Mouse (Mus musculus) liver, embryonic 13.5 days (tissue): ENCODE results near the gene Plcg1. TPM values are rescaled to one million over a fixed set of nuclear protein-coding genes. Genes with fewer than 3 reads are reported as not detected.
A peak's percentile ranks its signal among the peaks of the same experiment; 100 is the strongest.

Experiments
- ATAC-seq: fragments of 200-750 bp; cut with Nextera tagmentation; 2 replicates; pipeline ENCODE4 v1.8.0; 2017; ENCODE audit warnings: low read depth, mild to moderate bottlenecking, moderate number of reproducible peaks, moderate library complexity
- DNase-seq: peaks from one replicate; pipeline ENCODE4 v3.0.0; 2022
- H3K27ac ChIP-seq: fragments of 300-500 bp; sonication (generic); 2 replicates; pipeline ENCODE4 v1.5.1; 2015; ENCODE audit warnings: moderate library complexity, mild to moderate bottlenecking, inconsistent platforms
- H3K27me3 ChIP-seq: fragments of 300-500 bp; sonication (generic); 2 replicates; pipeline ENCODE4 v1.6.1; 2015; ENCODE audit warnings: mild to moderate bottlenecking, inconsistent platforms
- H3K36me3 ChIP-seq: fragments of 300-500 bp; sonication (generic); 2 replicates; pipeline ENCODE4 v1.6.1; 2015; ENCODE audit warnings: mild to moderate bottlenecking, inconsistent platforms
- H3K4me1 ChIP-seq: fragments of 300-500 bp; sonication (generic); replicated peaks from 2 replicates; pipeline ENCODE4 v1.6.1; 2015; ENCODE audit warnings: inconsistent platforms
- H3K4me2 ChIP-seq: fragments of 300-500 bp; sonication (generic); 2 replicates; pipeline ENCODE4 v1.6.1; 2015; ENCODE audit warnings: inconsistent platforms, mild to moderate bottlenecking, moderate library complexity
- H3K4me3 ChIP-seq: fragments of 300-500 bp; sonication (generic); replicated peaks from 2 replicates; pipeline ENCODE4 v1.5.1; 2015; ENCODE audit warnings: mild to moderate bottlenecking, inconsistent platforms
- H3K9ac ChIP-seq: fragments of 300-500 bp; sonication (generic); 2 replicates; pipeline ENCODE4 v1.6.1; 2015; ENCODE audit warnings: mild to moderate bottlenecking, inconsistent platforms
- H3K9me3 ChIP-seq: fragments of 300-500 bp; sonication (generic); replicated peaks from 2 replicates; pipeline ENCODE4 v1.6.1; 2016; ENCODE audit warnings: inconsistent platforms
- WGBS: fragments of 180-500 bp; shearing (Covaris S2); methylation state at CpG from one replicate; pipeline ENCODE4 v1.1.7; 2015; ENCODE audit not compliant: insufficient replicate concordance; 5-methylcytosine and 5-hydroxymethylcytosine counted together
- polyA plus RNA-seq: library from polyadenylated mRNA; unstranded; fragments of >200 nt; fragmentation: Nextera tagmentation; extraction: Ambion mirVana; gene quantifications from 2 replicates; pipeline ENCODE4 v1.2.1, GENCODE M21; 2015

The Plcg1 gene
- polyA plus RNA-seq, 1 experiment from 2014 or later = 5.2 TPM

DNA sequence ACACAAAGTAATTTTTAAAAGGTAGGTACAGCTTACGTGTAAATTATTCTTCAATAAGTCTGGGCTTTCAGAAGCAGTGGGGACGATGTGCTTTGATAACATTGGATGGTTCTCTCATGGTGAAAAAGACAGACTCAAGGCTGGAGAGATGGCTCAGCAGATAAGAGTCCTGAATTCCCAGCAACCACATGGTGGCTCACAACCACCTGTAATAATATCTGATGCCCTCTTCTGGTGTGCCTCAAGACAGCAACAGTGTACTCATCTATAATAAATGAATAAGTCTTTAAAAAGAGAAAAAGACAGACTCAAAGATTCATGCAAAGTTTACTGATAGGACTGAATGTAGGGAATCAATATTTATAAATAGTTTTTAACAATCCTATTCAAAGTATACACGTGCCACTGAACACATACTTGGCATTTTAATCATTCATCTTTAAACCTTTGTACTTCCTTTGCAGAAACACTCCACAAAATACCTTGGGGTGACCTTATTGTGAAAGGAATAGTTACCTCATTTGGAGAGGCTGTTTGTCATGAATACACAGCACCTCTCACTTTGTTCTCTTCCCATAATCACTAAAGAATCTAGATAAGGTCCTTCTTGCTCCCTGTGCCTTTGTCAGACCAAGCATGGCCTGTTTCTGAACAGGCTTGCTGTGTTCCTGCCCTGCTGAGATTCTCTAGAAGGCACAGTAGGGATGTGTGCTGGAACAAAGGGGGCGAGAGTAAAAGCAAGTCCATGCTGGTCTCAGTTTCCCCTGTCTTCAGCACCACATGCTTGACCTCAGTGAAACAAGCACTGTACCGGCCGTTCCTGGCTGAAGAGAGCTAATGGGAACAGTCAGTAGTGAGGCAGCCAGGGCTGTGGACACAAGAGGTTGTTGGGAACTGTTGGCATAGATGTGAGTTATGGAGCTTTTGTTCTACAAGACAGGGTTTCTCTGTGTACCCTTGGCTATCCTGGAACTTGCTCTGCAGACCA is 4.9 kb upstream of the Plcg1 start:
- no peak overlapping the region for H3K9ac ChIP-seq
- H3K27ac ChIP-seq = no peak overlapping the region
- no peak overlapping the region for H3K4me2 ChIP-seq
- WGBS = 80% methylated on average over 6 of the region's 6 CpGs
- no peaks in the 10 kb centered on the region for H3K9me3 ChIP-seq
- no peak overlapping the region for H3K4me3 ChIP-seq
- peaks cover 15% of the 10 kb centered on the region for H3K4me1 ChIP-seq
- H3K36me3 ChIP-seq = peaks cover 33% of the 10 kb centered on the region
- no peak for ATAC-seq
- peaks cover 14% of the 10 kb centered on the region for H3K27me3 ChIP-seq
- no peak for DNase-seq

DNA sequence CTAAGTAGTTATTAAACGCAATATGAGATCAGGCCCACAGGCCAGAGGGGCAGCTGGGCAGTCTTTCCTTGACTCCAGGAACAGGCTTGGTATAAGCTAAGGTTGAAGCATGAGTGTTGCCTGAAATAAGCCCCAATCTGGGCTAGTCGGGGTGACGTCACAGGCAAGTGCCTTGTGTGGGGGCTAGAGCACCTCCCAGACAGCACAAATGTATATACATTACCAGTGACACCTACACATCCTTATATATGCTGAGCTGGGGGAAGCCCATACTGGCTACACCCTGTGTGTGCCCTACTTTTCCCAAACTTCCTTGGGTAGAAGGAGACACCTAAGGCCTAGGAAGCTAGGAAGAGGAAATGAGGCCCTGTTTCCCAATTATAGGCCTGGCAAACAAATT is 2.1 kb upstream of the Plcg1 start:
- Histone ChIP-seq H3K27me3 (peaks cover 37% of the 10 kb centered on the region), H3K9ac (no peak overlapping the region), H3K4me3 (no peak overlapping the region), H3K4me2 (no peak overlapping the region), H3K9me3 (no peaks in the 10 kb centered on the region), H3K27ac (no peak overlapping the region), H3K36me3 (peaks cover 7% of the 10 kb centered on the region), H3K4me1 (peaks cover 39% of the 10 kb centered on the region)
- no peak for DNase-seq
- 72% methylated on average over 3 of the region's 3 CpGs for WGBS
- ATAC-seq = no peak

DNA sequence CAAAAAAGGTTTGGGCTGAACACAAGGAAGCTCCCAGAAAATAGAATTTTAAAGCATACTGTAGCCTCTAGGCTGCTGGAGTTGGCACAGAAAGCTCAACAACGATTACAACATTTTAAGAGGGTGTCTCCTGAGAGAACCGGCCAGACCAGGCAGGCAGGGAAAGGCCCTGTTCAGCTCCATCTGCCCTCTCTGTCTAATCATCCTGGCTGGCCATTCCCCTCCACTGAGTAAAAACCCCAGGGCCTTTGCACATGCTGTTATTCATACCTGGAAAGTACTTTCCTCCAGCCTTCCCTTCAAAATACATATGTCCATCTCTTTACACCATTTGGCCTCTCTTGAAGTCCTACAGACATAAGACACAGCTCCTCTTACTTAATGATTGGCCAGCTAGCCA is 1.7 kb upstream of the Plcg1 start:
- DNase-seq (no peak), ATAC-seq (no peak)
- H3K36me3 ChIP-seq = peaks cover 3% of the 10 kb centered on the region
- H3K4me3 ChIP-seq = no peak overlapping the region
- peaks cover 37% of the 10 kb centered on the region for H3K27me3 ChIP-seq
- H3K4me1 ChIP-seq = peaks cover 42% of the 10 kb centered on the region
- H3K9ac ChIP-seq = no peak overlapping the region
- no peaks in the 10 kb centered on the region for H3K9me3 ChIP-seq
- WGBS = 71% methylated on average over 2 of the region's 2 CpGs
- H3K27ac ChIP-seq = no peak overlapping the region
- H3K4me2 ChIP-seq = no peak overlapping the region

DNA sequence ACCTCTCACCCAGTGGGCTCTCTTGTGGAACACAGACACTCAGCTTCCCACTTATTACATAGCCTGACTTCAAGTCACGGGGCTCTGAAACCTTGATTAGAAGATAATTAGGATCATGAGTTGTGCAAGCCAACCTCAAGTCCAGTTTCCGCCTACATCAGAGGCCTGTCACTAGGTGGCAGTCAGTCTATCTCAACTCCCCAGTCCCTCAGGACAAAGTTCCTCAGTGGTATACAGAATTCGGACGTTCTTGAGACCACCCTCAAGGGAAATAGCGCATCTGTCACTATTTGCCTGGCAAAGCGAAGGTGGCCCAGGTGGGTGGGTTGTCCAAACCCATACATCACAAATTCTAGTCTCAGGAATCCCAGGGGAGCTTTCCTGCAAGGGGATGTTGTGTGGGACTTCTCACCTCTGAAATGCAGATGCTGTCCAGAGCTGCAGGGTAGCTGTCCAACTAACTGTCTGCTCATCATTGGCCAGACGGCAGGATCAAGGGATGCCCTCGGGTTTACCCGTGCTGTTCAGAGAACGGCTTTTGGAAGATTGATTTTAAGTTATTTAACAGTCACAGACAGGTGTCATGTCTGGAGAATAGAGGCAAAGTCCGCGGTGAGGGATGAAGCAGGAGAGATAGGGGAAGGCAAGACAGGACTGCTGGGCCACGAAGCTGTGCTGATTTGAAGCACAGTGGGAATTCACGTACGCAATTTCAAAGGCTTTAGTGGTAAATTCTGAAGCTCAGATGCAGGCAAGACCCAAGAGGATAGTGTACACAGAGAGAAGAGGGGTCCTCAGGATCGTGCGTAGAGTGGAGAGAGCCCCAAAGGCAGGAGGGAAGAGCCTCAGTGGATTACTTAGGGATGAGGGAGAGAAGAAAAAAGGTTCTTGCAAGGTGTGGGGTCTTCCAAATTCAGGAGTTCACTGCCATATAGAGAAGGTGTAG is 976 bp upstream of the Plcg1 start:
- WGBS = 21% methylated on average over 17 of the region's 17 CpGs
- peak overlapping the region; percentile 81 for H3K9ac ChIP-seq
- peak overlapping the region; percentile 89 for H3K4me3 ChIP-seq
- no peaks in the 10 kb centered on the region for H3K36me3 ChIP-seq
- H3K4me2 ChIP-seq = peak overlapping the region; percentile 97
- no peak overlapping the region for H3K27ac ChIP-seq
- ATAC-seq = no peak
- peaks cover 37% of the 10 kb centered on the region for H3K27me3 ChIP-seq
- no peaks in the 10 kb centered on the region for H3K9me3 ChIP-seq
- no peak for DNase-seq
- peaks cover 46% of the 10 kb centered on the region for H3K4me1 ChIP-seq

DNA sequence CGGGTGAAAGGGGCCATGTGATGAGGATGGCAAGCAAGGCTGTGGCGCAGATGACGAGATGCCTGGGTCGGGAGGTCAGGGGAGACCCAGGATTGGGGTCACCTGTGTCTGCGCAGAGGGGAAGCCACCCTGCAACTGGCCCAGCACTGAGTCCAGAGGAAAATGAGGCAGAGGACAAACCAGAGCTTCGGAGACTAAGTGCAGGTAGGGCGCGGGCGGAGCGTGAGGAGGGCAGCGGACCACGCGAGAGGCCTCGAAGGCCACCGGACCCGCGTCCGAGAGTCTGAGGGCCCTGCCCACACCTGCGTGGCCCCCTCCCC is 343 bp upstream of the Plcg1 start:
- H3K4me1 ChIP-seq = peaks cover 52% of the 10 kb centered on the region
- no peaks in the 10 kb centered on the region for H3K9me3 ChIP-seq
- H3K9ac ChIP-seq = peak overlapping the region; percentile 81
- H3K27ac ChIP-seq = no peak overlapping the region
- peaks cover 5% of the 10 kb centered on the region; the same call in 1 of the 2 replicates for H3K36me3 ChIP-seq
- DNase-seq (no peak), ATAC-seq (peak; percentile 30)
- H3K4me2 ChIP-seq = peak overlapping the region; percentile 97
- H3K4me3 ChIP-seq = peak overlapping the region; percentile 89
- H3K27me3 ChIP-seq = peaks cover 37% of the 10 kb centered on the region
- 10% methylated on average over 19 of the region's 19 CpGs for WGBS

DNA sequence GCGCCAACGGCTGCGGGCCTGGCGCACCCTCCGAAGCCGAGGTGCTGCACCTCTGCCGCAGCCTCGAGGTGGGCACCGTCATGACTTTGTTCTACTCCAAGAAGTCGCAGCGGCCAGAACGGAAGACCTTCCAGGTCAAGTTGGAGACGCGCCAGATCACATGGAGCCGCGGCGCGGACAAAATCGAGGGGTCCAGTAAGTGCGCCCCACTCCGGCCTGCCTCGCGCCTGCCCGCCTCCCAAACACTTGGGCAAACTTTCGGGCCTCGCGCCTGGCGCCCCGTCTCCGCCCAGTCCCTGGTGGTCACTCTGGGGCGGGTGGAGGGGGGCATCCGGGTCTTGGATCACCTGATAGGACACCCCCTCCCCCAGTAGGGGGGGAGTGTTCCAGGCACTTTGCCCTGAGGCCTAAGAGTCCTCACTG is 750 bp downstream of the Plcg1 start:
- H3K4me2 ChIP-seq = peak overlapping the region; percentile 97
- H3K4me1 ChIP-seq = peaks cover 52% of the 10 kb centered on the region
- ATAC-seq (peak; percentile 8; the same call in 1 of the 2 replicates), DNase-seq (no peak)
- H3K27ac ChIP-seq = no peak overlapping the region
- peak overlapping the region; percentile 81 for H3K9ac ChIP-seq
- peaks cover 37% of the 10 kb centered on the region for H3K27me3 ChIP-seq
- peaks cover 6% of the 10 kb centered on the region; the same call in 1 of the 2 replicates for H3K36me3 ChIP-seq
- peak overlapping the region; percentile 89 for H3K4me3 ChIP-seq
- H3K9me3 ChIP-seq = no peaks in the 10 kb centered on the region
- 2% methylated on average over 32 of the region's 32 CpGs for WGBS

DNA sequence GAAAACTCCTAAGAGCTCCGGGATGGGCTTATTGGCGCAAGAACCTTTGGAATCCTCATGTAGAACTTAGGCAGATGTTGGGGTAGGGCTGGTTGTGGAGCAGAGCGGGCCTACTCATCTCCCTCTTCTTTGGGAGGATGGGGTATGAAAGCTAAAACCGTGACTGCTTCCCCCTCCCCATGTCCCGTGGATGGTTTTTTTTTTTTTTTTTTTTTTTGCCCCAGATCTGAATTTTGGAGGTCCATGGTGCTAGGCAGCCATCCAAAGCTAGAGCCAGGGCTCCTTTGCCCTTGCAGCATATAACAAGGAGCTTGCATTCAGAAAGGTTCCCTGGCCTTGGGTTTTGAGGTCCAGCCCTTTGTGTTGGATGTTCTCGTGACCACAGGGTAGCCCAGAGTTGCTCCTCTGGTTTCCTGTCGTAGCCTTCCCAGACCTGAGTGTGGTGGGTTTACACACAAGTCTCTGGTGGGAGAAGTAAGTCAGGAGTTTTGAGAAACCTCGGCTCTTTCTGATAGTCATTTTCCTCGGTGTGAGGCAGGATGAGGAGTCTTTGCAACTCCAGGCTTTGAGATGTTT is 1.4 kb downstream of the Plcg1 start:
- H3K4me2 ChIP-seq = peak overlapping the region; percentile 97
- H3K4me3 ChIP-seq = peak overlapping the region; percentile 89
- 17% methylated on average over 9 of the region's 9 CpGs for WGBS
- ATAC-seq = no peak
- H3K9ac ChIP-seq = peak overlapping the region; percentile 81; the same call in 1 of the 2 replicates
- H3K27me3 ChIP-seq = peaks cover 37% of the 10 kb centered on the region
- peaks cover 52% of the 10 kb centered on the region for H3K4me1 ChIP-seq
- DNase-seq = no peak
- H3K27ac ChIP-seq = no peak overlapping the region
- peaks cover 6% of the 10 kb centered on the region; the same call in 1 of the 2 replicates for H3K36me3 ChIP-seq
- no peaks in the 10 kb centered on the region for H3K9me3 ChIP-seq

DNA sequence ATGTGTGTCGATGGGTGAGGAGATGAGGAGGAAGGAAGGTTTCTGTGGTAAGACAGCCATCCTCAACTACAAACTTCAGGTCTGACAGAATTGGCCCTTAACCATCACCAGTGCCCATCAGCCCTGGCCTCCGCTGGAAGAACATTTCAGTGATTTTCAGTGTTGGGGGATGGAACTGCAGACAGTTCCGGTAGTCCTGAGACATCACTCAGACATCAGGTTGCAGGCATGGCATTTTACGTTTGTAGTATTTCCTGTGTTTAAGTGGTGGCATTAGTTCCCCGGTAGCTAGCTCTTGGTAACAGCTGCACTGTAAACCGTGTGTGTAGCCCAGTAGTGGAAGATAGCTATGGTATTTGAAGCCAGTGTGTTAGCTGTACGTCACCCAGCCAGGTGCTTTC is 2.0 kb downstream of the Plcg1 start:
- ATAC-seq = no peak
- no peak for DNase-seq
- H3K27me3 ChIP-seq = peaks cover 37% of the 10 kb centered on the region
- no peak overlapping the region for H3K27ac ChIP-seq
- 34% methylated on average over 7 of the region's 7 CpGs for WGBS
- peak overlapping the region; percentile 97 for H3K4me2 ChIP-seq
- no peaks in the 10 kb centered on the region for H3K9me3 ChIP-seq
- peaks cover 52% of the 10 kb centered on the region for H3K4me1 ChIP-seq
- H3K36me3 ChIP-seq = peaks cover 6% of the 10 kb centered on the region; the same call in 1 of the 2 replicates
- no peak overlapping the region for H3K9ac ChIP-seq
- H3K4me3 ChIP-seq = peak overlapping the region; percentile 89; the same call in 1 of the 2 replicates

DNA sequence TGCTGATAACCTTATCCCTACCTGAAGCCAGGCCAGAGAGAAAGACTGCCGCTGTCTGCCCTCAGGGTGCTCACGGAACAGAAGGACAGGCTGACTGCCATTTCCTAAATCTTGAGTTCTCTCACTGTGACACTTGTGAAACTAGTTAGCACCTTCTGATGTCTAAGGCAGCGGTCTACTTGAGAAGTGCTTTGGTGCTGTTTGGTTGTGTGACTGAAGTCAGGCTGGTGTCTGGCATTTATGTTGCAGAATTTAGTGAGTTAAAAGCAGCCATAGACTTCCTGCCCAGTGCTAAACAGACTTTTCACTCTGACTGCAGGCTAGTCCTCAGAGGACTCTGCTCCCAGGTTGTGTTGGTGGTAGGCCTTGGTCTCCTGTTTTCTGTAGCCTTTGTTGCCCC is 3.2 kb downstream of the Plcg1 start:
- ATAC-seq (no peak), DNase-seq (no peak)
- peaks cover 60% of the 10 kb centered on the region for H3K4me1 ChIP-seq
- 74% methylated on average over 3 of the region's 3 CpGs for WGBS
- H3K4me3 ChIP-seq = no peak overlapping the region
- 0 out of 2 replicates have a peak overlapping the region, but pooled peaks have one; percentile 0 for H3K4me2 ChIP-seq
- H3K9me3 ChIP-seq = no peaks in the 10 kb centered on the region
- peaks cover 6% of the 10 kb centered on the region; the same call in 1 of the 2 replicates for H3K36me3 ChIP-seq
- no peak overlapping the region for H3K9ac ChIP-seq
- no peak overlapping the region for H3K27ac ChIP-seq
- H3K27me3 ChIP-seq = peaks cover 37% of the 10 kb centered on the region

DNA sequence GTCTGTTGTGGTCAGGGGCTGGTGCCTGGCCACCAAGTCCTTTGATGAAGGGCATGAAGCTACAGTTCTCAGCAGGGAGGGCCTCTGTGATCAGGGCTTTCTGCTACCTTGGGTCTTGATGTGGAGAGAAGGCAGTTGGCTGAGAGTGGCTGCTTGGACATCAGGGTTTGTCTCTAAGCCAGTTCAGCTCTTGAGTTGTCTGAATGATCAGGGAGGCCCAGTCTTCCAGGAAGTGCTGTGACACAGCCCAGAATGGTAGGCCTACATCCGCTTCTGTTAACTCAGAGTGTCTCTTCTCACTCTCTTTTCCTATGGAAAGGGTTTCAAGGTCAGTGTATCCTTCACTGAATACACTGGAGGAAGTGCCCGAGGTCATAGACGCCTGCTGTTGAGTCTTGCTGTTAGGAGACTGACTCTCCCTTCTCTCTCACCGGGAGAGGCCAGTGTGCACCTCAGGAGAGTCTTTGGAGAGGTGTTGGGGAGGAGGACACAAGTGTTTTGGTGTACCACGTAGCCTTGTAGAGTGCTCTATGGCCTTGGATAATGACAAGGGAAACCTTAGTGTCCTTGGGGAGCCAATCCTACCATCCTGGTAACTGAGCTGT is 4.7 kb downstream of the Plcg1 start:
- Histone ChIP-seq H3K4me3 (no peak overlapping the region), H3K27me3 (peaks cover 24% of the 10 kb centered on the region), H3K4me2 (no peak overlapping the region), H3K9me3 (no peaks in the 10 kb centered on the region), H3K9ac (no peak overlapping the region), H3K4me1 (peaks cover 62% of the 10 kb centered on the region), H3K36me3 (peaks cover 6% of the 10 kb centered on the region; the same call in 1 of the 2 replicates), H3K27ac (no peak overlapping the region)
- DNase-seq (no peak), ATAC-seq (no peak)
- 57% methylated on average over 5 of the region's 5 CpGs for WGBS
